Mouse (Mus musculus) E14TG2a.4 (cell line): ENCODE measurements around the gene Epha8.

Experiments used
- CTCF ChIP-seq: conservative IDR thresholded peaks from 2 replicates; pipeline ENCODE4 v1.5.1; 2014; ENCODE audit warnings: low read length
- NANOG ChIP-seq: IDR thresholded peaks from 2 replicates; pipeline ENCODE4 v1.6.1; 2014; ENCODE audit warnings: borderline replicate concordance, low read length, mixed read lengths
- POU5F1 ChIP-seq: IDR thresholded peaks from 2 replicates; pipeline ENCODE4 v1.6.1; 2014; ENCODE audit warnings: low read length, borderline replicate concordance

- TF ChIP-seq CTCF (no peak), POU5F1 (no peak), NANOG (no peak)
Measured at GRCm38 (mm10) chr4:136998371-136998770, 41.8 kb upstream of the Epha8 start.
